Mouse (Mus musculus) heart, embryonic 10.5 days (tissue): ENCODE data around the gene Fgf14. TPM values are rescaled to one million over a fixed set of nuclear protein-coding genes. Genes with fewer than 3 reads are reported as not detected.

Experiments used
- DNase-seq: peaks from one replicate; pipeline ENCODE4 v3.0.0-alpha.2; 2017; ENCODE audit warnings: low spot score
- H3K27ac ChIP-seq: fragments of 300-500 bp; sonication (generic); 2 replicates; pipeline ENCODE4 v1.5.1; 2016; ENCODE audit warnings: mild to moderate bottlenecking
- H3K27me3 ChIP-seq: fragments of 300-500 bp; sonication (generic); 2 replicates; pipeline ENCODE4 v1.6.1; 2016; ENCODE audit warnings: mild to moderate bottlenecking; ENCODE audit not compliant: poor library complexity, insufficient read depth, severe bottlenecking
- H3K36me3 ChIP-seq: fragments of 300-500 bp; sonication (generic); 2 replicates; pipeline ENCODE4 v1.6.1; 2016; ENCODE audit warnings: mild to moderate bottlenecking, moderate library complexity
- H3K4me1 ChIP-seq: fragments of 300-500 bp; sonication (generic); 2 replicates; pipeline ENCODE4 v1.6.1; 2016; ENCODE audit warnings: mild to moderate bottlenecking
- H3K4me3 ChIP-seq: fragments of 300-500 bp; sonication (generic); 2 replicates; pipeline ENCODE4 v1.5.1; 2016; ENCODE audit warnings: mild to moderate bottlenecking, moderate library complexity
- H3K9me3 ChIP-seq: fragments of 300-500 bp; sonication (generic); 2 replicates; pipeline ENCODE4 v1.6.1; 2016; ENCODE audit warnings: mild to moderate bottlenecking, moderate library complexity
- WGBS: fragments of 180-500 bp; shearing (Covaris S2); methylation state at CpG from one replicate; pipeline ENCODE4 v1.1.7; 2016; 5-methylcytosine and 5-hydroxymethylcytosine counted together
- polyA plus RNA-seq: library from polyadenylated mRNA; unstranded; fragments of >200 nt; fragmentation: Nextera tagmentation; extraction: Ambion mirVana; gene quantifications from 2 replicates; pipeline ENCODE4 v1.2.1, GENCODE M21; 2016

The Fgf14 gene
- polyA plus RNA-seq = 0.44 and 1.4 TPM in 2 replicates

- H3K36me3 ChIP-seq = no peaks in the 10 kb centered on the region
- peaks cover 18% of the 10 kb centered on the region for H3K27me3 ChIP-seq
- peak within 1 kb of the TSS; percentile 58 for H3K4me3 ChIP-seq
- H3K9me3 ChIP-seq = no peaks in the 10 kb centered on the region
- H3K4me1 ChIP-seq = peaks cover 13% of the 10 kb centered on the region
- 30% methylated on average over 12 of the region's 12 CpGs for WGBS
- H3K27ac ChIP-seq = 0 out of 2 replicates have a peak within 1 kb of the TSS, but pooled peaks have one; percentile 10
- no peak for DNase-seq
These were observed at the start of gene Fgf14 for GRCm38 (mm10) chr14:124676506-124677177. Fgf14 (minus strand) TSS chr14:124677127.

GRCm38 (mm10) chr14:124677379-124677778 lies 452 bp upstream of the Fgf14 start:
- 0 out of 2 replicates have a peak overlapping the region, but pooled peaks have one; percentile 10 for H3K27ac ChIP-seq
- no peaks in the 10 kb centered on the region for H3K36me3 ChIP-seq
- H3K27me3 ChIP-seq = peaks cover 18% of the 10 kb centered on the region
- peak; percentile 76 for DNase-seq
- peaks cover 13% of the 10 kb centered on the region for H3K4me1 ChIP-seq
- no peaks in the 10 kb centered on the region for H3K9me3 ChIP-seq
- H3K4me3 ChIP-seq = peak overlapping the region; percentile 58
- WGBS = 4% methylated on average over 10 of the region's 10 CpGs

GRCm38 (mm10) chr14:124675654-124676505 lies 1.0 kb downstream of the Fgf14 start:
- H3K27ac ChIP-seq = no peak overlapping the region
- peak overlapping the region; percentile 58 for H3K4me3 ChIP-seq
- DNase-seq = no peak
- H3K36me3 ChIP-seq = no peaks in the 10 kb centered on the region
- peaks cover 13% of the 10 kb centered on the region for H3K4me1 ChIP-seq
- no peaks in the 10 kb centered on the region for H3K9me3 ChIP-seq
- peaks cover 18% of the 10 kb centered on the region for H3K27me3 ChIP-seq
- WGBS = 21% methylated on average over 23 of the region's 23 CpGs

GRCm38 (mm10) chr14:124675142-124675653 lies 1.7 kb downstream of the Fgf14 start:
- Histone ChIP-seq H3K36me3 (no peaks in the 10 kb centered on the region), H3K9me3 (no peaks in the 10 kb centered on the region), H3K27ac (0 out of 2 replicates have a peak overlapping the region, but pooled peaks have one; percentile 3), H3K4me1 (peaks cover 13% of the 10 kb centered on the region), H3K27me3 (peaks cover 18% of the 10 kb centered on the region), H3K4me3 (peak overlapping the region; percentile 58)
- 2% methylated on average over 21 of the region's 21 CpGs for WGBS
- DNase-seq = peak; percentile 75

GRCm38 (mm10) chr14:124674536-124675141 lies 2.3 kb downstream of the Fgf14 start:
- Histone ChIP-seq H3K9me3 (no peaks in the 10 kb centered on the region), H3K4me3 (peak overlapping the region; percentile 58), H3K27me3 (peaks cover 18% of the 10 kb centered on the region), H3K27ac (no peak overlapping the region), H3K36me3 (no peaks in the 10 kb centered on the region), H3K4me1 (peaks cover 17% of the 10 kb centered on the region)
- 41% methylated on average over 8 of the region's 8 CpGs for WGBS
- no peak for DNase-seq

- Histone ChIP-seq H3K4me3 (no peak overlapping the region), H3K27me3 (peaks cover 4% of the 10 kb centered on the region; the same call in 1 of the 2 replicates), H3K27ac (no peak overlapping the region), H3K36me3 (no peaks in the 10 kb centered on the region), H3K9me3 (no peaks in the 10 kb centered on the region), H3K4me1 (peaks cover 5% of the 10 kb centered on the region)
- DNase-seq = peak; percentile 75
- 27% methylated on average over 7 of the region's 7 CpGs for WGBS
These were observed 7.2 kb downstream of the Fgf14 start for GRCm38 (mm10) chr14:124669739-124670138.

- no peak overlapping the region for H3K27ac ChIP-seq
- H3K4me3 ChIP-seq = no peak overlapping the region
- no peaks in the 10 kb centered on the region for H3K27me3 ChIP-seq
- no peaks in the 10 kb centered on the region for H3K9me3 ChIP-seq
- no peaks in the 10 kb centered on the region for H3K36me3 ChIP-seq
- WGBS = 70% methylated on average over 3 of the region's 3 CpGs
- DNase-seq = no peak
- H3K4me1 ChIP-seq = no peaks in the 10 kb centered on the region
These were observed 34.1 kb downstream of the Fgf14 start for GRCm38 (mm10) chr14:124642822-124643221.

GRCm38 (mm10) chr14:124634881-124635280 lies 42.0 kb downstream of the Fgf14 start:
- Histone ChIP-seq H3K4me3 (no peak overlapping the region), H3K27ac (no peak overlapping the region), H3K27me3 (no peaks in the 10 kb centered on the region), H3K4me1 (no peaks in the 10 kb centered on the region), H3K36me3 (no peaks in the 10 kb centered on the region), H3K9me3 (no peaks in the 10 kb centered on the region)
- 65% methylated on average over 2 of the region's 2 CpGs for WGBS
- DNase-seq = no peak

- H3K9me3 ChIP-seq = no peaks in the 10 kb centered on the region
- DNase-seq = no peak
- H3K27ac ChIP-seq = no peak overlapping the region
- no peak overlapping the region for H3K4me3 ChIP-seq
- no peaks in the 10 kb centered on the region for H3K27me3 ChIP-seq
- no peaks in the 10 kb centered on the region for H3K36me3 ChIP-seq
- H3K4me1 ChIP-seq = no peaks in the 10 kb centered on the region
- 60% methylated on average over 2 of the region's 2 CpGs for WGBS
These were observed 63.5 kb downstream of the Fgf14 start for GRCm38 (mm10) chr14:124613473-124613872.

GRCm38 (mm10) chr14:124606036-124606711 lies 70.8 kb downstream of the Fgf14 start:
- Histone ChIP-seq H3K9me3 (no peaks in the 10 kb centered on the region), H3K4me1 (no peaks in the 10 kb centered on the region), H3K36me3 (no peaks in the 10 kb centered on the region), H3K4me3 (no peak overlapping the region), H3K27me3 (no peaks in the 10 kb centered on the region), H3K27ac (no peak overlapping the region)
- WGBS = 85% methylated on average over 2 of the region's 2 CpGs
- no peak for DNase-seq

- Histone ChIP-seq H3K4me1 (no peaks in the 10 kb centered on the region), H3K27me3 (no peaks in the 10 kb centered on the region), H3K36me3 (no peaks in the 10 kb centered on the region), H3K9me3 (no peaks in the 10 kb centered on the region), H3K4me3 (no peak overlapping the region), H3K27ac (no peak overlapping the region)
- DNase-seq = no peak
- WGBS = 86% methylated on average over 1 of the region's 1 CpGs
These were observed 71.7 kb downstream of the Fgf14 start for GRCm38 (mm10) chr14:124605031-124605743.

- H3K9me3 ChIP-seq = no peaks in the 10 kb centered on the region
- no peak overlapping the region for H3K27ac ChIP-seq
- no peaks in the 10 kb centered on the region for H3K36me3 ChIP-seq
- H3K4me1 ChIP-seq = no peaks in the 10 kb centered on the region
- no peaks in the 10 kb centered on the region for H3K27me3 ChIP-seq
- H3K4me3 ChIP-seq = no peak overlapping the region
- 58% methylated on average over 1 of the region's 1 CpGs for WGBS
- no peak for DNase-seq
These were observed 100.4 kb downstream of the Fgf14 start for GRCm38 (mm10) chr14:124576571-124576970.
